Mouse (Mus musculus): ENCODE measurements around the gene Tnk1.

GRCm38 (mm10) chr11:69810280-69810679 lies 48.2 kb downstream of the Tnk1 start:
- no peak for TF ChIP-seq CTCF (IDR thresholded peaks at IDR 0.05; ENCODE audit: extremely low read depth, insufficient read depth, insufficient read length, insufficient replicate concordance)
- TF ChIP-seq POLR2A (IDR thresholded peaks at IDR 0.05; ENCODE audit: low read depth, low read length): no peak
